8 mouse cellular contexts compared by ENCODE assay signal in the genomic region with DNA sequence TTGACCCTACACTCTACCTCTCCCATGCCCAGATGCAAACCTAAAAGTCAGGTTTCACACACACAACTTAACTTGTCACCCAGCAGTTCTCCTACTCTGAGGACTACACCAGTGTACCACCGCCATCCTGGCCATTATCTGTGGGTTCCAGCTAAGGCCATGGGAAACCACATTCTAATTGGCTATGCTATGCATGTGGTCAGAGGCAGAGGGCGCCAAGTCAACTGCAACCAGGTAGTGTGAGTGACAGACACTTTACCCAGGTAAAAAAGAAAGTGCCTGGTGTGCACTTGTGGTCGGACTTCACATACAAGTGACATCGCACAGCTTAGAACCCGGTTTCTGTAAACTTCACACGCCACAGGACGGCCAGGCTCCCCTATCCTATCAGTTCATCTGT. TPM values are rescaled to one million over a fixed set of nuclear protein-coding genes. Genes with fewer than 3 reads are reported as not detected.
DNase-seq lines count a peak whose midpoint lies in the region; ATAC-seq and TF ChIP-seq lines count a peak whose summit lies in the region.

No protein-coding gene starts in this region.

- H3K9ac ChIP-seq in kidney, postnatal 0 days (ENCODE audit: low read depth, low read length): no peak overlapping the region

- peaks cover 5% of the 10 kb centered on the region; the same call in 1 of the 2 replicates for H3K4me1 ChIP-seq in kidney, postnatal 0 days (replicated peaks; ENCODE audit: insufficient read depth, low read length)

- H3K27ac ChIP-seq in layer of hippocampus, adult 2 months: peak overlapping the region; percentile 99
- H3K27ac ChIP-seq in kidney, postnatal 0 days: no peak overlapping the region

- peak; percentile 69 for TF ChIP-seq CTCF in layer of hippocampus, adult 2 months (conservative IDR thresholded peaks at IDR 0.05)
- peak; percentile 6; the same call in 1 of the 2 replicates for TF ChIP-seq CTCF in brain, embryonic 14.5 days (IDR thresholded peaks at IDR 0.05; ENCODE audit: borderline replicate concordance, extremely low read depth, insufficient read depth, insufficient read length)
- TF ChIP-seq CTCF in kidney, postnatal 0 days (IDR thresholded peaks at IDR 0.05; ENCODE audit: low read depth): peak; percentile 67

- H3K36me3 ChIP-seq in kidney, postnatal 0 days (ENCODE audit: insufficient read depth, low read length): no peaks in the 10 kb centered on the region

- no peak overlapping the region for H3K4me2 ChIP-seq in kidney, postnatal 0 days (ENCODE audit: low read length)

- 0 out of 2 replicates have a peak, but pooled peaks cover 3% of the 10 kb centered on the region for H3K27me3 ChIP-seq in kidney, postnatal 0 days (ENCODE audit: insufficient read depth, low read length)

- 61% methylated on average over 7 of the region's 7 CpGs for WGBS in kidney, postnatal 0 days

- DNase-seq in layer of hippocampus, adult 2 months (ENCODE audit: low spot score in 2 of 2): no peak
- DNase-seq in layer of hippocampus, postnatal 36 days: no peak
- no peak for DNase-seq in brain, embryonic 14.5 days (ENCODE audit: low read depth)
- no peak for DNase-seq in kidney, postnatal 0 days (ENCODE audit: low spot score)
- no peak for DNase-seq in gastrocnemius, postnatal 25 days
- DNase-seq in layer of hippocampus, postnatal 10 days (ENCODE audit: low spot score in 2 of 2): no peak
- DNase-seq in gastrocnemius, postnatal 4 days (ENCODE audit: low spot score in 2 of 2): no peak

- H3K9me3 ChIP-seq in kidney, postnatal 0 days (replicated peaks; ENCODE audit: low read length): no peaks in the 10 kb centered on the region

- TF ChIP-seq POLR2A in brain, embryonic 14.5 days (IDR thresholded peaks at IDR 0.05; ENCODE audit: borderline replicate concordance, extremely low read depth, insufficient read depth, insufficient read length, poor library complexity, severe bottlenecking): no peak

- no peak overlapping the region; the same call in 1 of the 2 replicates for H3K4me3 ChIP-seq in layer of hippocampus, adult 2 months
- no peak overlapping the region for H3K4me3 ChIP-seq in kidney, postnatal 0 days (replicated peaks; ENCODE audit: low read depth, low read length)

- ATAC-seq in kidney, postnatal 0 days (replicated peaks; ENCODE audit: low FRiP score, low read depth): no peak
- peak; percentile 79 for ATAC-seq in megakaryocyte progenitor cell, adult 5-6 weeks (replicated peaks; ENCODE audit: poor library complexity)

RNA-seq across cellular contexts. Expression of gene G430095P16Rik, which starts 36.3 kb away (rescaled TPM):
- total RNA-seq in layer of hippocampus, adult 2 months (2021): under 1 TPM in 1 of 2 experiments, not detected in 1; 0.54 TPM
- total RNA-seq in layer of hippocampus, postnatal 36 days (2021): not detected
- polyA plus RNA-seq in brain, embryonic 14.5 days (2012; rRNA removed): 0.92 and 1.5 TPM in 2 replicates
- 1.9 and 2.5 TPM in 2 replicates for polyA plus RNA-seq in kidney, postnatal 0 days (2015; fragmentation: Nextera tagmentation; extraction: Ambion mirVana)
- total RNA-seq in megakaryocyte progenitor cell, adult 5-6 weeks (2015): 12.2 and 15.2 TPM in 2 replicates
- total RNA-seq in megakaryocyte progenitor cell, adult 5-6 weeks (2017): 3.7 and 8.5 TPM in 2 replicates
- under 1 TPM; 0.54 to 0.67 TPM for total RNA-seq in gastrocnemius, postnatal 25 days (2021)
- not detected for total RNA-seq in layer of hippocampus, postnatal 10 days (2021)
- 10 to 100 TPM in 1 of 2 experiments, 1 to 10 TPM in 1; 7.8 to 10.2 TPM for total RNA-seq in gastrocnemius, postnatal 4 days (2021)

RNA-seq across cellular contexts. Expression of gene Nfix, which starts 41.0 kb away (rescaled TPM):
- 100 to 1,000 TPM; 408 to 482 TPM for total RNA-seq in layer of hippocampus, adult 2 months (2021)
- total RNA-seq in layer of hippocampus, postnatal 36 days (2021): 100 to 1,000 TPM; 387 to 434 TPM
- polyA plus RNA-seq in brain, embryonic 14.5 days (2012; rRNA removed): 34.0 and 46.8 TPM in 2 replicates
- 21.1 and 22.3 TPM in 2 replicates for polyA plus RNA-seq in kidney, postnatal 0 days (2015; fragmentation: Nextera tagmentation; extraction: Ambion mirVana)
- total RNA-seq in megakaryocyte progenitor cell, adult 5-6 weeks (2015): 44.4 and 46.9 TPM in 2 replicates
- 12.0 and 15.7 TPM in 2 replicates for total RNA-seq in megakaryocyte progenitor cell, adult 5-6 weeks (2017)
- total RNA-seq in gastrocnemius, postnatal 25 days (2021): 100 to 1,000 TPM; 447 to 529 TPM
- 100 to 1,000 TPM; 607 to 678 TPM for total RNA-seq in layer of hippocampus, postnatal 10 days (2021)
- total RNA-seq in gastrocnemius, postnatal 4 days (2021): 100 to 1,000 TPM; 517 to 591 TPM

RNA-seq across cellular contexts. Expression of gene Lyl1, which starts 57.9 kb away (rescaled TPM):
- total RNA-seq in layer of hippocampus, adult 2 months (2021): 1 to 10 TPM; 2.3 to 2.6 TPM
- total RNA-seq in layer of hippocampus, postnatal 36 days (2021): 1 to 10 TPM; 1.2 to 2.0 TPM
- polyA plus RNA-seq in brain, embryonic 14.5 days (2012; rRNA removed): 3.4 and 4.7 TPM in 2 replicates
- 6.1 and 6.4 TPM in 2 replicates for polyA plus RNA-seq in kidney, postnatal 0 days (2015; fragmentation: Nextera tagmentation; extraction: Ambion mirVana)
- total RNA-seq in megakaryocyte progenitor cell, adult 5-6 weeks (2015): 56.3 and 72.0 TPM in 2 replicates
- 58.0 and 65.6 TPM in 2 replicates for total RNA-seq in megakaryocyte progenitor cell, adult 5-6 weeks (2017)
- 1 to 10 TPM; 1.3 to 2.0 TPM for total RNA-seq in gastrocnemius, postnatal 25 days (2021)
- total RNA-seq in layer of hippocampus, postnatal 10 days (2021): 1 to 10 TPM; 4.0 to 5.4 TPM
- 1 to 10 TPM; 6.0 to 7.1 TPM for total RNA-seq in gastrocnemius, postnatal 4 days (2021)

Comparison
In these comparisons a context has a peak if more than half of its experiments do, and no peak if none do; other contexts are left out.
1. CTCF ChIP-seq: peak in every context shown above with its lines; median percentile 69 in layer of hippocampus, adult 2 months; 67 in kidney, postnatal 0 days; 6 in brain, embryonic 14.5 days.
2. RNA of gene Nfix, which starts 41.0 kb away (total RNA-seq): 607 to 678 TPM in layer of hippocampus, postnatal 10 days, 517 to 591 TPM in gastrocnemius, postnatal 4 days, 447 to 529 TPM in gastrocnemius, postnatal 25 days, 408 to 482 TPM in layer of hippocampus, adult 2 months and 387 to 434 TPM in layer of hippocampus, postnatal 36 days; 12.0 to 46.9 TPM in megakaryocyte progenitor cell, adult 5-6 weeks; every median in the first group is over 4 times any median in the second.
3. RNA of gene Lyl1, which starts 57.9 kb away (total RNA-seq): 56.3 to 72.0 TPM in megakaryocyte progenitor cell, adult 5-6 weeks; 6.0 to 7.1 TPM in gastrocnemius, postnatal 4 days, 4.0 to 5.4 TPM in layer of hippocampus, postnatal 10 days, 2.3 to 2.6 TPM in layer of hippocampus, adult 2 months, 1.2 to 2.0 TPM in layer of hippocampus, postnatal 36 days and 1.3 to 2.0 TPM in gastrocnemius, postnatal 25 days; every median in the first group is over 4 times any median in the second.